Mouse (Mus musculus): ENCODE measurements at regions not wholly inside any gene's neighbourhood (a gene's known extent, or its start where the extent isn't known, plus 50 kb on each side); places are given as distances from the start of the nearest gene placed in this dataset.

DNA sequence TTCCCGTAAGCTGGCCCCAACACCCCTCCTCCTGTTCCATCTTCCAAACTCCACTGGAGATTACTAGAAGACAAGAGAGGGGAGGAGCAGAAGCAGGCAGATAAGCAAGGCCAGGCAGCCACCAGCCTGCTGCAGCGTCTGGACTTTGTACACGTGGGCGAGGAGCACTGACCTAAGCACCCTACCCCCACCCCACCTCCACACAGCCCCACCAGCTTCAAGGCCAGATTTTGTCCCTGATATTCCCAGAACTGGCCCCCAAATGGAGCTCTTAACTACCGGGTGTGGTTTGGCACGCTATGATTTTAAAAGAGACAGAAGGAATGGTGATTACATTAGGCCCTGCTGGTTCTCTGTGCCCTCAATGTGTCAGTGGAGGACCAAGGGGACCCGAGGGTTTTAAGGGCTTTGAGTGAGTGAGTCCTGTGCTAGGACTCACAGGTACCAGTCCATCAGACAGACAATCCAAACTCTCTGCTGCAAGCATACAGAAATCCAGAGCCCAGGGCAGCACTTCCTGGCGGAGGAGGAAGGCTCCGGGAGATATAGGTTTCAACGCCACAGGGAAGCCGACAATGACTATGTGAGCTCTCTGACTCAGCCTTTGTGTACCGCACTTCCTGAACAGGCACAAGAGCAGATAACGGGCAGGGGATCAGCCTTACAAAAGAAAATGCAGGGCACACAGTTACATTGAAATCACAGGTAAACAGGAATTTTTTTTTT is 72.0 kb upstream of the Mgme1 start:
- TF ChIP-seq GATA1 (IDR thresholded peaks at IDR 0.05; ENCODE audit: borderline replicate concordance, low read length) = peak; percentile 9; the same call in 1 of the 3 replicates
- no peak for TF ChIP-seq FLI1 (IDR thresholded peaks at IDR 0.05; ENCODE audit: low read length)

All from megakaryocyte, embryonic 14.5 days (primary cell).